Mouse (Mus musculus): ENCODE data around the gene Nans. TPM values are rescaled to one million over a fixed set of nuclear protein-coding genes. Genes with fewer than 3 reads are reported as not detected.
A peak's percentile ranks its signal among the peaks of the same experiment; 100 is the strongest.

The Nans gene
- polyA plus RNA-seq, 1 experiment, result 18.6 TPM

- TF ChIP-seq CTCF (IDR thresholded peaks at IDR 0.05; ENCODE audit: extremely low read depth, insufficient read depth, low read length), result no peak
- TF ChIP-seq POLR2A (IDR thresholded peaks at IDR 0.05; ENCODE audit: extremely low read depth, insufficient read depth, low read length), result no peak
- Histone ChIP-seq H3K4me3 (ENCODE audit: insufficient read depth, low read length) (no peak overlapping the region), H3K4me1 (ENCODE audit: control insufficient read depth, insufficient read depth, low read length) (0 out of 2 replicates have a peak, but pooled peaks cover 1% of the 10 kb centered on the region), H3K27ac (ENCODE audit: insufficient read depth, low read length) (no peak overlapping the region)
Measured at GRCm38 (mm10) chr4:46502606-46503502, 13.8 kb downstream of the Nans start.

DNA sequence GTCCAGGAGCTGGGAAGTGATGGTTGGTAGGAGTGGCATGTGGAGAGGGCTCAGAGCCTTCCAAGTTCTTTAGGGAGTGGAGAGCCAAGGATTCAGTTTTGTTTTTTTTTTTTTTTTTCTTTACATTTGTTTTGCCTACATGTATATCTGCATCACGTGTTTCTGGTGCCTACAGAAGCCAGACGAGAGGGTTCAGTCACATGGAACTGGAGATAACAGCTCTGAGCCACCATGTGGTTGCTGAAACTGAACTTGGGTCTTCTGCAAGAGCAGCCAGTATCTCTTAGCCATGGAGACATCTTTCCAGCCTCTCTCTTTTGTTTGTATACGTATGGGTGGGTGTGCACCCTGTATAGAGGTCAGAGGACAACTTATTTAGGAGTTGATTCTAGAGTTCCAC is 14.8 kb downstream of the Nans start:
- H3K27ac ChIP-seq (ENCODE audit: insufficient read depth, low read length), result no peak overlapping the region
- no peak for TF ChIP-seq POLR2A (IDR thresholded peaks at IDR 0.05; ENCODE audit: extremely low read depth, insufficient read depth, low read length)
- TF ChIP-seq CTCF (IDR thresholded peaks at IDR 0.05; ENCODE audit: extremely low read depth, insufficient read depth, low read length), result no peak
- no peak overlapping the region for H3K4me3 ChIP-seq (ENCODE audit: insufficient read depth, low read length)
- H3K4me1 ChIP-seq (ENCODE audit: control insufficient read depth, insufficient read depth, low read length), result 0 out of 2 replicates have a peak, but pooled peaks cover 1% of the 10 kb centered on the region

GRCm38 (mm10) chr4:46505361-46506057 is 16.5 kb downstream of the Nans start:
- Histone ChIP-seq H3K27ac (ENCODE audit: insufficient read depth, low read length) (no peak overlapping the region), H3K4me1 (ENCODE audit: control insufficient read depth, insufficient read depth, low read length) (0 out of 2 replicates have a peak, but pooled peaks cover 1% of the 10 kb centered on the region), H3K4me3 (ENCODE audit: insufficient read depth, low read length) (no peak overlapping the region)
- TF ChIP-seq POLR2A (IDR thresholded peaks at IDR 0.05; ENCODE audit: extremely low read depth, insufficient read depth, low read length), result no peak
- no peak for TF ChIP-seq CTCF (IDR thresholded peaks at IDR 0.05; ENCODE audit: extremely low read depth, insufficient read depth, low read length)

DNA sequence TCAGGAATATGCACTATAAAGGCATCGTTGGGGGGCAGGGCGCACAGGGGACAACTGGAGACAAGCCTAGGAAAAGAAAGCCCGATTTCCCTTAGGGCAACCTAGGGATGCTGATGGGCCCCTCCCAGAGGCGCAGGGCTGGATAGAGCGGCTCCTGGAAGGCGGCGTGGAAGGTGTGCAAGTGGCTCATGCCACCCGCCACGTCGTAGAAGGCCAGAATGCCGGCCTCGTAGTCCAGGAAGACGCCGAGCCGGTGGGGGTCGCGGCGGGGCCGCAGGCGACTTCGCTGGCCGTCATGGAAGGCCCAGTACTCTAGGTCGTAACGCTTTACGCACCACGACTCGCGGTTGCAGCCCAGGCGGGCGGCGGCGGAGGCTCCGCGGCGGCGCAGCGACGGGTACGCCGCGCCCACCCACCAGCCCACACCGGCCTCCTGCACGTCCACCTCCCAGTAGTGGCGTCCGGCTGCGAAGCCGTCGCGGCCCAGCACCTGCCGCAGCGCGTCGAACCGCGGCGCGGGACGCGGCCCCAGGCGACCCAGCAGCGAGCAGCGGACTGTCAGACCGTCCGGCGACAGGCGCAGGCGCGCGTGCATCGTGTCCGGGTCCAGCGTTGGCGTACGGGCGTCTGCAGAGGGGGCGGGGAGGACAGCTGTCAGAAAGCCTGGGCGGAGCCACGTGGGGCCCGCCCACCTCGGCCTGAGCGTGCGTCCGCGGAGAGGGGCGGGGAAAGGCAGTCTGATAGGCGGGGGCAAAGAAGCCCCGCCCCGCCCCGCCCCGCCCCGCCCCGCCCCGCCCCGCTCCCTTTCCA is 18.0 kb downstream of the Nans start:
- H3K27ac ChIP-seq (ENCODE audit: insufficient read depth, low read length), result peak overlapping the region; percentile 82
- 0 out of 2 replicates have a peak, but pooled peaks cover 1% of the 10 kb centered on the region for H3K4me1 ChIP-seq (ENCODE audit: control insufficient read depth, insufficient read depth, low read length)
- peak overlapping the region; percentile 45 for H3K4me3 ChIP-seq (ENCODE audit: insufficient read depth, low read length)
- TF ChIP-seq CTCF (IDR thresholded peaks at IDR 0.05; ENCODE audit: extremely low read depth, insufficient read depth, low read length), result no peak
- TF ChIP-seq POLR2A (IDR thresholded peaks at IDR 0.05; ENCODE audit: extremely low read depth, insufficient read depth, low read length), result peak; percentile 83

DNA sequence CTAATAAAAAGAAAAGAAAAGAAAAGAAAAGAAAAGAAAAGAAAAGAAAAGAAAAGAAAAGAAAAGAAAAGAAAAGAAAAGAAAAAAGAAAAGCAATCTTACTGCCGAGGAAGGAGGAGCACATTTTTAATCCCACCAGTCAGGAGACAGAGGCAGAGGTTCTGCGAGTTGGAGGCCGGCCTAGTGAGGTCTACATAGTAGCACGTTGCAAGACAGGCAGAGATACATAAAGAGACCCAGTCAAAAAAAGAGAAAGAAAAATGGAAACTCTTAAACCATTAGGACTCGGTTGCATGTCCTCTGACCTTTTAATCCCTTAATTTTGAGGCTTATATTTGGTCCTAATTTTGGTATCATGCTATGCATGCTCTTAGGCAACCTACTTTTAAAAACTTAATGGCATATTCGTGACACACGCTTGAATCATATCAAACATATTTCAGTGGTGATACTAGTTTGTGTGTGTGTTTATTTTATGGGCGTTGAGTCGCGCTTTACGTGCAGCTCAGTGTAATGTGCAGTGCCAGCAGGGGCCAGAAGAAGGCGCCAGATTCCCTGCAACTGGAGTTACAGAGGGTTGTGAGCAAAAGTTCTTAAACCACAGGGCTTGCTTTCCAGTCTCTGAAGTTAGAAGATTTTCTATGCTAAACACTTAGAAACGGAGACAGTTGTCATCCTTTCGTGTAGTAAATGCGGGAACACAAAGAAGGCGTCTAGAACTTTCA is 18.9 kb downstream of the Nans start:
- Histone ChIP-seq H3K27ac (ENCODE audit: insufficient read depth, low read length) (no peak overlapping the region), H3K4me1 (ENCODE audit: control insufficient read depth, insufficient read depth, low read length) (0 out of 2 replicates have a peak, but pooled peaks cover 1% of the 10 kb centered on the region), H3K4me3 (ENCODE audit: insufficient read depth, low read length) (no peak overlapping the region; the same call in 1 of the 2 replicates)
- TF ChIP-seq CTCF (IDR thresholded peaks at IDR 0.05; ENCODE audit: extremely low read depth, insufficient read depth, low read length) (peak; percentile 69), POLR2A (IDR thresholded peaks at IDR 0.05; ENCODE audit: extremely low read depth, insufficient read depth, low read length) (no peak)

- H3K4me1 ChIP-seq (ENCODE audit: control insufficient read depth, insufficient read depth, low read length), result no peaks in the 10 kb centered on the region
- no peak overlapping the region for H3K27ac ChIP-seq (ENCODE audit: insufficient read depth, low read length)
- no peak for TF ChIP-seq POLR2A (IDR thresholded peaks at IDR 0.05; ENCODE audit: extremely low read depth, insufficient read depth, low read length)
- no peak for TF ChIP-seq CTCF (IDR thresholded peaks at IDR 0.05; ENCODE audit: extremely low read depth, insufficient read depth, low read length)
- H3K4me3 ChIP-seq (ENCODE audit: insufficient read depth, low read length), result no peak overlapping the region
Measured at GRCm38 (mm10) chr4:46520491-46520890, 31.4 kb downstream of the Nans start.

- TF ChIP-seq POLR2A (IDR thresholded peaks at IDR 0.05; ENCODE audit: extremely low read depth, insufficient read depth, low read length) (no peak), CTCF (IDR thresholded peaks at IDR 0.05; ENCODE audit: extremely low read depth, insufficient read depth, low read length) (no peak)
- H3K27ac ChIP-seq (ENCODE audit: insufficient read depth, low read length), result no peak overlapping the region
- H3K4me3 ChIP-seq (ENCODE audit: insufficient read depth, low read length), result no peak overlapping the region
- H3K4me1 ChIP-seq (ENCODE audit: control insufficient read depth, insufficient read depth, low read length), result no peaks in the 10 kb centered on the region
Measured at GRCm38 (mm10) chr4:46521457-46521856, 32.4 kb downstream of the Nans start.

GRCm38 (mm10) chr4:46523324-46523723 is 34.3 kb downstream of the Nans start:
- Histone ChIP-seq H3K27ac (ENCODE audit: insufficient read depth, low read length) (no peak overlapping the region), H3K4me3 (ENCODE audit: insufficient read depth, low read length) (no peak overlapping the region), H3K4me1 (ENCODE audit: control insufficient read depth, insufficient read depth, low read length) (no peaks in the 10 kb centered on the region)
- TF ChIP-seq CTCF (IDR thresholded peaks at IDR 0.05; ENCODE audit: extremely low read depth, insufficient read depth, low read length) (no peak), POLR2A (IDR thresholded peaks at IDR 0.05; ENCODE audit: extremely low read depth, insufficient read depth, low read length) (no peak)
